Mouse (Mus musculus) lung, embryonic 16.5 days (tissue): ENCODE results near the gene Gm136. TPM values are rescaled to one million over a fixed set of nuclear protein-coding genes. Genes with fewer than 3 reads are reported as not detected.

Experiments
- polyA plus RNA-seq: library from polyadenylated mRNA; unstranded; fragments of >200 nt; fragmentation: Nextera tagmentation; extraction: Ambion mirVana; gene quantifications from 2 replicates; pipeline ENCODE4 v1.2.1, GENCODE M21; 2015

Gm136 gene
- polyA plus RNA-seq, 1 experiment from 2014 or later: not detected

Other genes starting within 250 kb of the Gm136 start
- 20.0 and 26.0 TPM in 2 replicates for gene Akirin2, start 205.3 kb downstream of the Gm136 start, polyA plus RNA-seq
- 84.9 TPM in 2 replicates for gene Orc3, start 141.3 kb downstream of the Gm136 start, polyA plus RNA-seq
- gene Rars2, start 141.3 kb downstream of the Gm136 start, polyA plus RNA-seq: 58.5 and 59.2 TPM in 2 replicates
- 55.2 and 63.6 TPM in 2 replicates for gene Slc35a1, start 68.8 kb downstream of the Gm136 start, polyA plus RNA-seq
- 11.1 and 13.2 TPM in 2 replicates for gene Cfap206, start 26.1 kb downstream of the Gm136 start, polyA plus RNA-seq
- gene Smim8, start 22.2 kb upstream of the Gm136 start, polyA plus RNA-seq: 46.8 and 49.5 TPM in 2 replicates
- 16.2 and 16.5 TPM in 2 replicates for gene Zfp292, start 126.7 kb upstream of the Gm136 start, polyA plus RNA-seq
- not detected in 2 replicates for gene Cga, start 137.5 kb upstream of the Gm136 start, polyA plus RNA-seq